Mouse (Mus musculus): ENCODE data around the gene Snph. TPM values are rescaled to one million over a fixed set of nuclear protein-coding genes. Genes with fewer than 3 reads are reported as not detected.

Gene Snph
- total and polyA plus RNA-seq, 3 experiments = not detected

DNA sequence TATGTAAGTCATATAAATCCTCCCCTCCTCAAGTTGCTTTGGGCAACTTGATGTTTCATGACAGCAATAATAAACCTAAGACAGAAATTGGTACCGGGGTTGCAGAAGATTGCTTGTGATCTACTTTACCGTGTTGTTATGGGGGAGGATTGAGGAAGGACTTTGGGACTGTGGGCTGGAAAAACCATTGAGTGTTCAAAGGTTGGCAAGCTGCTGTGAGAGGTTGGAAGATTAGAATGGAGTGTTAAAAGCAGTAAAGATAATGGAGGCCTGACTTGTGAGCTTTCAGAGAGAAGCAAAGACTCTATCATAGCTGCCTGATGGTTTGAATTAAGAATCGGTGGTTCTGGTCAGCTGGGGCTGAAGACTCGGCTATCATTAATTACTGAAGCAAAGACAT is 53.2 kb downstream of the Snph start:
- H3K27me3 ChIP-seq (ENCODE audit: control insufficient read depth in 1 of 2, insufficient read depth in 2 of 2, low read length in 2 of 2) = no peaks in the 10 kb centered on the region; a peak in 1 of 4 replicates
- no peaks in the 10 kb centered on the region for H3K9me3 ChIP-seq (replicated peaks; ENCODE audit: insufficient read depth, low read length)
- no peak overlapping the region for H3K9ac ChIP-seq (ENCODE audit: control insufficient read depth, low read depth, low read length, poor library complexity, severe bottlenecking)
- no peak for DNase-seq (ENCODE audit: low read depth, low spot score)
- TF ChIP-seq GABPA (IDR thresholded peaks at IDR 0.05; ENCODE audit: low read depth, low read length) = no peak
- TF ChIP-seq ETS1 (IDR thresholded peaks at IDR 0.05; ENCODE audit: low read depth, low read length) = no peak
- no peak for TF ChIP-seq TBP (IDR thresholded peaks at IDR 0.05; ENCODE audit: low read depth, low read length)
- H3K79me2 ChIP-seq (ENCODE audit: control insufficient read depth, insufficient read depth, low read length, poor library complexity) = no peaks in the 10 kb centered on the region
- H3K36me3 ChIP-seq (ENCODE audit: control insufficient read depth in 1 of 2, insufficient read depth in 2 of 2, low read length in 2 of 2) = no peaks in the 10 kb centered on the region
- H3K4me3 ChIP-seq (ENCODE audit: control insufficient read depth in 1 of 2, insufficient read depth in 1 of 2, low read depth in 2 of 2, low read length in 2 of 2) = no peak overlapping the region
- H3K27ac ChIP-seq (ENCODE audit: control insufficient read depth, low read depth, low read length) = no peak overlapping the region
- no peaks in the 10 kb centered on the region for H3K4me1 ChIP-seq (ENCODE audit: control insufficient read depth in 1 of 2, insufficient read depth in 2 of 2, low read length in 2 of 2)

- H3K9me3 ChIP-seq (replicated peaks; ENCODE audit: insufficient read depth, low read length) = no peaks in the 10 kb centered on the region
- no peaks in the 10 kb centered on the region for H3K4me1 ChIP-seq (ENCODE audit: control insufficient read depth in 1 of 2, insufficient read depth in 2 of 2, low read length in 2 of 2)
- DNase-seq (ENCODE audit: low read depth, low spot score) = no peak
- no peaks in the 10 kb centered on the region for H3K36me3 ChIP-seq (ENCODE audit: control insufficient read depth in 1 of 2, insufficient read depth in 2 of 2, low read length in 2 of 2)
- TF ChIP-seq ELF1 (IDR thresholded peaks at IDR 0.05; ENCODE audit: low read depth, low read length) = no peak
- no peak for TF ChIP-seq MAX (IDR thresholded peaks at IDR 0.05; ENCODE audit: low read length)
- TF ChIP-seq MYC (IDR thresholded peaks at IDR 0.05; ENCODE audit: low read depth, low read length) = no peak
- no peak for TF ChIP-seq TAL1 (IDR thresholded peaks at IDR 0.05; ENCODE audit: low read length)
- no peak for TF ChIP-seq SIN3A (IDR thresholded peaks at IDR 0.05; ENCODE audit: low read length)
- TF ChIP-seq CHD1 (IDR thresholded peaks at IDR 0.05; ENCODE audit: low read depth, low read length) = no peak
- no peak for TF ChIP-seq E2F4 (IDR thresholded peaks at IDR 0.05; ENCODE audit: borderline replicate concordance, low read depth, low read length)
- TF ChIP-seq HCFC1 (IDR thresholded peaks at IDR 0.05; ENCODE audit: low read depth, low read length) = no peak
- no peak for TF ChIP-seq JUND (IDR thresholded peaks at IDR 0.05; ENCODE audit: low read depth, low read length)
- no peak for TF ChIP-seq ZC3H11A (IDR thresholded peaks at IDR 0.05; ENCODE audit: low read depth, low read length)
- TF ChIP-seq RCOR1 (IDR thresholded peaks at IDR 0.05; ENCODE audit: low read depth, low read length) = no peak
- no peak for TF ChIP-seq GATA1 (IDR thresholded peaks at IDR 0.05; ENCODE audit: low read depth, low read length)
- TF ChIP-seq POLR2AphosphoS2 (IDR thresholded peaks at IDR 0.05; ENCODE audit: low read length) = no peak
- no peak for TF ChIP-seq GABPA (IDR thresholded peaks at IDR 0.05; ENCODE audit: low read depth, low read length)
- TF ChIP-seq MAFK (IDR thresholded peaks at IDR 0.05; ENCODE audit: borderline replicate concordance, low read depth, low read length) = no peak
- no peak overlapping the region for H3K27ac ChIP-seq (ENCODE audit: control insufficient read depth, low read depth, low read length)
- H3K27me3 ChIP-seq (ENCODE audit: control insufficient read depth in 1 of 2, insufficient read depth in 2 of 2, low read length in 2 of 2) = no peaks in the 10 kb centered on the region; a peak in 1 of 4 replicates
- H3K4me3 ChIP-seq (ENCODE audit: control insufficient read depth in 1 of 2, insufficient read depth in 1 of 2, low read depth in 2 of 2, low read length in 2 of 2) = no peak overlapping the region
- H3K9ac ChIP-seq (ENCODE audit: control insufficient read depth, low read depth, low read length, poor library complexity, severe bottlenecking) = no peak overlapping the region
- no peaks in the 10 kb centered on the region for H3K79me2 ChIP-seq (ENCODE audit: control insufficient read depth, insufficient read depth, low read length, poor library complexity)
Observed at GRCm38 (mm10) chr2:151575699-151576389, 56.5 kb downstream of the Snph start.
